Mouse (Mus musculus): ENCODE measurements around the gene Clasrp. TPM values are rescaled to one million over a fixed set of nuclear protein-coding genes. Genes with fewer than 3 reads are reported as not detected.

The Clasrp gene
- polyA plus RNA-seq, 2 experiments: 46.5 to 174 TPM

- WGBS: 61% methylated on average over 5 of the region's 5 CpGs
- Histone ChIP-seq H3K4me2 (replicated peaks; ENCODE audit: low read depth, low read length, severe bottlenecking) (no peak overlapping the region), H3K27me3 (ENCODE audit: control insufficient read depth, insufficient read depth, low read length) (no peaks in the 10 kb centered on the region), H3K27ac (replicated peaks; ENCODE audit: low read depth, low read length) (no peak overlapping the region), H3K36me3 (ENCODE audit: control insufficient read depth, insufficient read depth, low read length) (peaks cover 38% of the 10 kb centered on the region), H3K9me3 (ENCODE audit: control insufficient read depth, low read length) (no peaks in the 10 kb centered on the region), H3K9ac (ENCODE audit: low read depth, low read length, severe bottlenecking) (no peak overlapping the region), H3K4me1 (ENCODE audit: control insufficient read depth, insufficient read depth, low read length) (peaks cover 2% of the 10 kb centered on the region; the same call in 1 of the 2 replicates), H3K4me3 (replicated peaks; ENCODE audit: low read length) (no peak overlapping the region)
- ATAC-seq (ENCODE audit: low FRiP score, low read depth): no peak
- no peak for DNase-seq (ENCODE audit: low spot score)
- TF ChIP-seq POLR2A (IDR thresholded peaks at IDR 0.05; ENCODE audit: borderline replicate concordance, extremely low read depth, insufficient read depth, insufficient read length): no peak
Observed at GRCm38 (mm10) chr7:19551634-19552033, 52.7 kb downstream of the Clasrp start.

- H3K9ac ChIP-seq (ENCODE audit: low read depth, low read length, severe bottlenecking): no peak overlapping the region
- DNase-seq (ENCODE audit: low spot score): no peak
- no peak for TF ChIP-seq POLR2A (IDR thresholded peaks at IDR 0.05; ENCODE audit: borderline replicate concordance, extremely low read depth, insufficient read depth, insufficient read length)
- no peak overlapping the region for H3K4me2 ChIP-seq (replicated peaks; ENCODE audit: low read depth, low read length, severe bottlenecking)
- peaks cover 27% of the 10 kb centered on the region for H3K36me3 ChIP-seq (ENCODE audit: control insufficient read depth, insufficient read depth, low read length)
- no peak overlapping the region for H3K4me3 ChIP-seq (replicated peaks; ENCODE audit: low read length)
- H3K9me3 ChIP-seq (ENCODE audit: control insufficient read depth, low read length): no peaks in the 10 kb centered on the region
- WGBS: 82% methylated on average over 10 of the region's 10 CpGs
- H3K4me1 ChIP-seq (ENCODE audit: control insufficient read depth, insufficient read depth, low read length): peaks cover 2% of the 10 kb centered on the region; the same call in 1 of the 2 replicates
- no peak overlapping the region for H3K27ac ChIP-seq (replicated peaks; ENCODE audit: low read depth, low read length)
- no peak for ATAC-seq (ENCODE audit: low FRiP score, low read depth)
- H3K27me3 ChIP-seq (ENCODE audit: control insufficient read depth, insufficient read depth, low read length): no peaks in the 10 kb centered on the region
Observed at GRCm38 (mm10) chr7:19549394-19549793, 54.9 kb downstream of the Clasrp start.

GRCm38 (mm10) chr7:19547344-19547969, 56.8 kb downstream of the Clasrp start:
- no peak overlapping the region for H3K4me2 ChIP-seq (replicated peaks; ENCODE audit: low read depth, low read length, severe bottlenecking)
- H3K9me3 ChIP-seq (ENCODE audit: control insufficient read depth, low read length): no peaks in the 10 kb centered on the region
- peaks cover 2% of the 10 kb centered on the region; the same call in 1 of the 2 replicates for H3K4me1 ChIP-seq (ENCODE audit: control insufficient read depth, insufficient read depth, low read length)
- DNase-seq (ENCODE audit: low spot score) (no peak), ATAC-seq (ENCODE audit: low FRiP score, low read depth) (no peak)
- H3K36me3 ChIP-seq (ENCODE audit: control insufficient read depth, insufficient read depth, low read length): peaks cover 8% of the 10 kb centered on the region
- 85% methylated on average over 2 of the region's 2 CpGs for WGBS
- no peak overlapping the region for H3K9ac ChIP-seq (ENCODE audit: low read depth, low read length, severe bottlenecking)
- TF ChIP-seq POLR2A (IDR thresholded peaks at IDR 0.05; ENCODE audit: borderline replicate concordance, extremely low read depth, insufficient read depth, insufficient read length): no peak
- no peaks in the 10 kb centered on the region for H3K27me3 ChIP-seq (ENCODE audit: control insufficient read depth, insufficient read depth, low read length)
- H3K4me3 ChIP-seq (replicated peaks; ENCODE audit: low read length): no peak overlapping the region
- no peak overlapping the region for H3K27ac ChIP-seq (replicated peaks; ENCODE audit: low read depth, low read length)

GRCm38 (mm10) chr7:19546007-19546406, 58.3 kb downstream of the Clasrp start:
- 63% methylated on average over 3 of the region's 3 CpGs for WGBS
- ATAC-seq (ENCODE audit: low FRiP score, low read depth): 0 out of 2 replicates have a peak, but pooled peaks have one; percentile 9
- TF ChIP-seq POLR2A (IDR thresholded peaks at IDR 0.05; ENCODE audit: borderline replicate concordance, extremely low read depth, insufficient read depth, insufficient read length): no peak
- no peak for DNase-seq (ENCODE audit: low spot score)
- Histone ChIP-seq H3K4me1 (ENCODE audit: control insufficient read depth, insufficient read depth, low read length) (no peaks in the 10 kb centered on the region), H3K27me3 (ENCODE audit: control insufficient read depth, insufficient read depth, low read length) (no peaks in the 10 kb centered on the region), H3K4me2 (replicated peaks; ENCODE audit: low read depth, low read length, severe bottlenecking) (no peak overlapping the region), H3K9ac (ENCODE audit: low read depth, low read length, severe bottlenecking) (no peak overlapping the region), H3K9me3 (ENCODE audit: control insufficient read depth, low read length) (no peaks in the 10 kb centered on the region), H3K36me3 (ENCODE audit: control insufficient read depth, insufficient read depth, low read length) (peaks cover 7% of the 10 kb centered on the region), H3K27ac (replicated peaks; ENCODE audit: low read depth, low read length) (no peak overlapping the region), H3K4me3 (replicated peaks; ENCODE audit: low read length) (no peak overlapping the region)

- no peaks in the 10 kb centered on the region for H3K9me3 ChIP-seq (ENCODE audit: control insufficient read depth, low read length)
- H3K27me3 ChIP-seq (ENCODE audit: control insufficient read depth, insufficient read depth, low read length): no peaks in the 10 kb centered on the region
- peaks cover 6% of the 10 kb centered on the region; the same call in 1 of the 2 replicates for H3K36me3 ChIP-seq (ENCODE audit: control insufficient read depth, insufficient read depth, low read length)
- 49% methylated on average over 6 of the region's 6 CpGs for WGBS
- ATAC-seq (ENCODE audit: low FRiP score, low read depth) (no peak), DNase-seq (ENCODE audit: low spot score) (no peak)
- H3K4me3 ChIP-seq (replicated peaks; ENCODE audit: low read length): no peak overlapping the region
- no peaks in the 10 kb centered on the region for H3K4me1 ChIP-seq (ENCODE audit: control insufficient read depth, insufficient read depth, low read length)
- no peak overlapping the region for H3K9ac ChIP-seq (ENCODE audit: low read depth, low read length, severe bottlenecking)
- no peak overlapping the region for H3K4me2 ChIP-seq (replicated peaks; ENCODE audit: low read depth, low read length, severe bottlenecking)
- H3K27ac ChIP-seq (replicated peaks; ENCODE audit: low read depth, low read length): no peak overlapping the region
- TF ChIP-seq POLR2A (IDR thresholded peaks at IDR 0.05; ENCODE audit: borderline replicate concordance, extremely low read depth, insufficient read depth, insufficient read length): no peak
Observed at GRCm38 (mm10) chr7:19543584-19543983, 60.7 kb downstream of the Clasrp start.
